Mouse (Mus musculus): ENCODE results near the gene Stx8. TPM values are rescaled to one million over a fixed set of nuclear protein-coding genes. Genes with fewer than 3 reads are reported as not detected.

The Stx8 gene
- polyA plus RNA-seq, 1 experiment from 2014 or later: 60.6 TPM

DNA sequence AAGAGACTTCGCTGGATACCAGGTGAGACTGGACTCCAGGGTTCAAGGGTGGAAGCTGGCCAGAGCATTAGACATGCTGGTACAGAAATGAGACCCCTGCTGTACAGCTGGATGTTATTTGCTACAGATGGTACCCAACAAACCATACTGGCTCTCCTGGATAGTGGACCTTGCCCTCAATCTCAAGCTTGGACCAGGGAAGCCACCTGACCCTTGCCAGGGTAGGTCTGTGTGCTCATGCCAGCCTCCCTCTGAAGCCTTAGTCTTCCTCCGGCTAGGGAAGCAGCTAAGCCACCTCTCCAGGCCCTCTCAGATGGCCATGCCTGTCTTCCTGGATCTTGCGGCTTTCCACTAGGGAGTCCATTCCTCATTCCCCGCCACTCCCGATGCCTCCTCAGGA, 244.7 kb downstream of the Stx8 start:
- 89% methylated on average over 5 of the region's 5 CpGs for WGBS
- Histone ChIP-seq H3K36me3 (no peaks in the 10 kb centered on the region), H3K4me3 (replicated peaks) (no peak overlapping the region), H3K4me1 (peaks cover 29% of the 10 kb centered on the region), H3K9me3 (replicated peaks) (no peaks in the 10 kb centered on the region), H3K27ac (replicated peaks) (no peak overlapping the region), H3K9ac (no peak overlapping the region), H3K4me2 (replicated peaks) (no peak overlapping the region), H3K27me3 (no peaks in the 10 kb centered on the region)
- ATAC-seq (ENCODE audit: insufficient number of reproducible peaks, low FRiP score, low TSS enrichment, low read depth): no peak

DNA sequence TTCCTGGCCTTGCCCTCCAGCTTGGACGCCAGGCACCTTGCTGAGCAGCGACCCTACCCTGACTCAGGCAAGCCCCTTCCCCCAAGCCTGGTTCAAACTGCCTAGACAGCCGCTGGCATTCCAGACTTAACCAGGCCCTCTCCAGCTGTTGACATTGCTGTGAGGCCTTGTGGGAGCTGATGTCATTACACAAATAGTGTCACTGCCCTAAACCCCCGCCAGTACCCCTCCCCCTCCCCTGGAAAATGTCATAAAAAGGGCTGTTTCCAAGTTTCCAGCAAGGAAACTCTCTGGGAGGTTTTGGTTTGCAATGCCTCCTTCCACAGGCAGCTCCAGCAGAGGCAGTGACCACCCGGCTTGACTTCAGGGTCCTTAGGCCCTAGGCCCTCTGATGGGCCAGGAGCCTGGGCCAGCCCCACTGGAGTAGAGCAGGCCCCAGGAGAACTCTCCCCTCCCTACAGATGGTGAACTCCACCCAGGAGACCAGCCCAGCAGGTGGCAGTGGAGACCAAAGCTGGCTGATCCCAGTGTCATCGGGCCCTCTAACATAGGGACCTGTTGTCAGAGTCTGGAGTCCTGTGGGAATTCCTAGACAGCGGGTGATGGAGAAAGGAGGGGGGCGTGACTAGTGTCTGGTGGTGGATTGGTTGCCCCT, 246.1 kb downstream of the Stx8 start:
- Histone ChIP-seq H3K4me1 (peaks cover 39% of the 10 kb centered on the region), H3K4me2 (replicated peaks) (no peak overlapping the region), H3K27ac (replicated peaks) (no peak overlapping the region), H3K9me3 (replicated peaks) (no peaks in the 10 kb centered on the region), H3K4me3 (replicated peaks) (no peak overlapping the region), H3K36me3 (no peaks in the 10 kb centered on the region), H3K27me3 (no peaks in the 10 kb centered on the region), H3K9ac (no peak overlapping the region)
- peak; percentile 22; the same call in 1 of the 2 replicates for ATAC-seq (ENCODE audit: insufficient number of reproducible peaks, low FRiP score, low TSS enrichment, low read depth)
- 44% methylated on average over 8 of the region's 8 CpGs for WGBS

DNA sequence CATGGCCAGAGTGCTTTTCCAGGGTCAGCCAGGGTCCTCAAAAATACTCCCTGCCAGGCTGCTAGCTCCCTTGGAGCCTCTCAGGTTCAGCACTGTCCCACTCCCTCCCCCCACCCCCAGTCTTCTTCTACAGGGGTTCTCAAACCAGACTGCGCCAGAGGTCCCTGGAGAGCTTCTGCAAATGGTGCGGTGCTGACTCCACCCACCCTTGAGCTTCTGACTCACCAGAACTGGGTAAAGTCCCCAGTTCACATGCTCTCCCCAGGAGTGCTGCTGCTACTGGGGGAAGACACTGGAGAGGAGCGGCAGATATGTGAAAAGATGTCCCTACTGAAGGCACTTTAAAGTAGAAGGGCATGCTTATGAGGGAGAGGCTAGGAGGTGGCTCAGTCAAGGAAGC, 247.9 kb downstream of the Stx8 start:
- no peak overlapping the region for H3K4me3 ChIP-seq (replicated peaks)
- no peaks in the 10 kb centered on the region for H3K9me3 ChIP-seq (replicated peaks)
- H3K27me3 ChIP-seq: no peaks in the 10 kb centered on the region
- 69% methylated on average over 3 of the region's 3 CpGs for WGBS
- H3K27ac ChIP-seq (replicated peaks): no peak overlapping the region
- no peaks in the 10 kb centered on the region for H3K36me3 ChIP-seq
- H3K9ac ChIP-seq: no peak overlapping the region
- H3K4me1 ChIP-seq: peaks cover 33% of the 10 kb centered on the region
- ATAC-seq (ENCODE audit: insufficient number of reproducible peaks, low FRiP score, low TSS enrichment, low read depth): no peak
- H3K4me2 ChIP-seq (replicated peaks): no peak overlapping the region

DNA sequence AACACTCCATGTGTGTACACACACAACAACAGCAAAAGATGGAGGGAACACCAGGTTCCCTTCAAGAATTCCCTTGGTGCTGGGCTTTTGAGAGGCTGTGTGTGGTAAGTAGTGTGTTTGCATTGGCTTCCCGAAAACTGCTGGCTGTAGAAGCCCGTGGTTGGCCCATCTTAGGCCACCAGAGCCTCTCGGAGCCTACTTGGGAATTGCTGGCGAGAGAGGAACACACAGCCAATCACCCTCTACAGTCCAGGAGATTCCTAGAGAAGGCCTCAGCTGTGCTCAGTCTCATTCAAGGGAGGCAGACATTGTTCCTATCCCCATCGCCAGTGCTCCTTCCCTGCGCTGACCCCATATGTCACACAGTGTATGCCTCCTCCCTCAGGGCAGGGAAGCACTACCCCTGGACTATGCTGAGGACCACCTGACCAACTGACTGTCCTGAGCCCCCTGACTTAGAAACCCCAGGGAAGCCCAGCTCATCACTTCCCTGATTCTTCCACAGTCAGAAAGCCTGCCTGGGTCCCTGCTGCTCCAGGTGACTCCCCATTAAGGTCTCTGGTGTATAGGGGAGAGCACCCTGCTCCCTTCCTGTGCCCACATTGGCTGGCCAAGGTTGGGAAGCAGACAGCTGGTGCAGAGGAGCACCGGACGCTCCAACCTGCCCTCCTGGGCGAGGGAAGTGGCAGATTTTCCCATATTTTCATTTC, 248.7 kb downstream of the Stx8 start:
- Histone ChIP-seq H3K27me3 (no peaks in the 10 kb centered on the region), H3K4me3 (replicated peaks) (no peak overlapping the region), H3K9ac (no peak overlapping the region), H3K4me1 (peaks cover 30% of the 10 kb centered on the region), H3K27ac (replicated peaks) (no peak overlapping the region), H3K36me3 (no peaks in the 10 kb centered on the region), H3K4me2 (replicated peaks) (no peak overlapping the region), H3K9me3 (replicated peaks) (no peaks in the 10 kb centered on the region)
- no peak for ATAC-seq (ENCODE audit: insufficient number of reproducible peaks, low FRiP score, low TSS enrichment, low read depth)
- 78% methylated on average over 9 of the region's 9 CpGs for WGBS

DNA sequence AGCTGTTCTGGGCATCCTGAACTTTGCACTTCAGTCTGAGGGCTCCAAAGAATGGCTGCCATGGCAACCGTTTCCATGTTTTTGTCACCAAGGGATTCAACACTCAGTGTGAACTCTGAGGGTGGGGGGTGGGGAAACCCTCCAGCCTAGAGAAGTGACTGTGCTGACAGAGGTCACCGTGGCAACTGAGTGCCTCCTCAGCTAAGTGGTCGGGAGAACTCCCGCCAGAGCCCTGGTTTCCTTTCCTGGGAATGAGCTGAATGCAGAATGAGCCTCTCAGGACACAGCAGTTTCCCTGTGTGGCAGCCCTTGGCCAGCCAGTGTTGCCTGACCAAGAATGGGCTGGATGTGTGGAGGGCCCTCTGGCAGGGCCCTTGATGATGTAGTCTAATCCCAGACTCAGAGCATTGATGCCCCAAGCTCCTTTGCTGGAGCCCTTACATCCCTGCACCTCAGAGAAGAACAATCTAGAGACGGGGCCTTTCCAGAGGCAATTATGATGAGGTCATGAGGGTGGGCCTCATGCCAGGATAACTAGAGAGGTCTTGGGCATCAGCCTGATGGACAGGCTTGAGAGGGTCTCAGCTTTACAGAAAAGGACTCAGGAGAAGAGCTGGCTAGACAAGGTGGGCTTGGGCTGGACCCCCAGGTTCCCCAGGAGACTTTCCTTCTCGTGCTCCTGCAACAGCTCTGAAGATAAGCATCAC, 249.4 kb downstream of the Stx8 start:
- Histone ChIP-seq H3K9me3 (replicated peaks) (no peaks in the 10 kb centered on the region), H3K36me3 (no peaks in the 10 kb centered on the region), H3K9ac (no peak overlapping the region), H3K4me1 (peaks cover 30% of the 10 kb centered on the region), H3K27ac (replicated peaks) (no peak overlapping the region), H3K4me3 (replicated peaks) (no peak overlapping the region), H3K4me2 (replicated peaks) (no peak overlapping the region), H3K27me3 (no peaks in the 10 kb centered on the region)
- WGBS: 37% methylated on average over 6 of the region's 6 CpGs
- ATAC-seq (ENCODE audit: insufficient number of reproducible peaks, low FRiP score, low TSS enrichment, low read depth): no peak

DNA sequence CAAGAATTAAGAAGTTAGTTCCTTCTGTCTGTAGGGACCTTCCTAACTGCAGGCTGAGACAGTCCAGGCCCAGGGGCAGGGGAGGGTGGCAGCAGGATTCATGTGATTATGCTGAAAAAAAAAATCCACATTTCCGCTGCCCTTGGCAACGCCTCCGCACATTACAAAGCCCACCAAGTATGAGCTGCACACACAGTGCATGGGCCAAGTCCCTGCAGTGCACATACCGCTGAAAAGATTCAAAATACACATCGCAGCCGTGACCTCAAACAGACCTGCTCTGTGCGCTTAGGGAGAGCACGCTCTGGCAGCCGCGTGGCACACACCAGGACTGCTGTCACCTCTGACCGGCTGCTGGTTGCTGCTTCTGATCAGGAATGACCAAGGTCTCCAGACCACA, 250.0 kb downstream of the Stx8 start:
- Histone ChIP-seq H3K9ac (no peak overlapping the region), H3K4me3 (replicated peaks) (no peak overlapping the region), H3K27me3 (no peaks in the 10 kb centered on the region), H3K27ac (replicated peaks) (no peak overlapping the region), H3K36me3 (no peaks in the 10 kb centered on the region), H3K4me1 (peaks cover 36% of the 10 kb centered on the region), H3K9me3 (replicated peaks) (no peaks in the 10 kb centered on the region), H3K4me2 (replicated peaks) (no peak overlapping the region)
- WGBS: 69% methylated on average over 11 of the region's 11 CpGs
- 0 out of 2 replicates have a peak, but pooled peaks have one; percentile 35 for ATAC-seq (ENCODE audit: insufficient number of reproducible peaks, low FRiP score, low TSS enrichment, low read depth)

DNA sequence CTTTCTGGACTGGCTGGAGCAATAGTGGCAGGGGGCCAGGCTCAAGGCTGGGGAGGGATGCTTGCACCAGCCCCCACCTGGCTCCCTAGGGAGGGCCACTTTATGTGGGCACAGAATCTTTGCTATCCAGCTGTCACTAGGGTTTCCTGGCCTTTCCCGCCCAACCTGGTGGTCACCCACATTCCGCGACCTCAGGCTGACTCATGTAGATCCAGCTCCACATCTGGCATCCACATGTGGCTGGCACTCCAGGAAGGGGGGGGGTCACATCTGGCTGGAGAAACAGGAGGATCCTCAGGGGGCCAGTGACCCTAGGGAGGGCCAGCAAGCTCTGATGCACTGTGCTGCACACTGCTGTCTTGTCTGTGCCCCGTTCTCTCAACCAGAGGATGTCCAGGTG, 254.7 kb downstream of the Stx8 start:
- Histone ChIP-seq H3K27me3 (no peaks in the 10 kb centered on the region), H3K4me3 (replicated peaks) (no peak overlapping the region), H3K4me1 (peaks cover 18% of the 10 kb centered on the region), H3K4me2 (replicated peaks) (no peak overlapping the region), H3K36me3 (no peaks in the 10 kb centered on the region), H3K9ac (no peak overlapping the region), H3K9me3 (replicated peaks) (no peaks in the 10 kb centered on the region), H3K27ac (replicated peaks) (no peak overlapping the region)
- ATAC-seq (ENCODE audit: insufficient number of reproducible peaks, low FRiP score, low TSS enrichment, low read depth): no peak
- 46% methylated on average over 4 of the region's 4 CpGs for WGBS

DNA sequence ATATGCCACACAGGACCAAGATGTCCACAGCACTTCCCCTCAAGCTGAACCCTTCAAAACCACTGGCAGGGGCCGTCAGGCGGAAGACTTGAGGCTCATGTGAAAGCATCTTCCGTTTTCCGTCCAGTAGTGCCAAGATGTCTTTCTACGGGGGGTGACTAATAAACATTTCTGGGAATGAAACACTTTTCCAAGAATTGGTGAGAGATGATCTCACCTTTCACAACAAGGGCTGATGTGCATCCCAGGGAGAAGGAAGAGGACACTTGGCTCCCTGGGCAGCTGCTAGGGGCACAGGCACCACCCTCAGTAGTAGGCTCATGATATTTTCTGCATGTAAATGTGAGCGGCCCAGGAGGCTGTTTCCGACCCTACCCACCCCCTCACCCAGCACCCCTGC, 256.2 kb downstream of the Stx8 start:
- WGBS: 83% methylated on average over 7 of the region's 7 CpGs
- H3K4me2 ChIP-seq (replicated peaks): no peak overlapping the region
- ATAC-seq (ENCODE audit: insufficient number of reproducible peaks, low FRiP score, low TSS enrichment, low read depth): no peak
- no peak overlapping the region for H3K4me3 ChIP-seq (replicated peaks)
- no peaks in the 10 kb centered on the region for H3K9me3 ChIP-seq (replicated peaks)
- no peaks in the 10 kb centered on the region for H3K27me3 ChIP-seq
- no peak overlapping the region for H3K9ac ChIP-seq
- H3K36me3 ChIP-seq: no peaks in the 10 kb centered on the region
- peaks cover 9% of the 10 kb centered on the region; the same call in 1 of the 2 replicates for H3K4me1 ChIP-seq
- H3K27ac ChIP-seq (replicated peaks): no peak overlapping the region

DNA sequence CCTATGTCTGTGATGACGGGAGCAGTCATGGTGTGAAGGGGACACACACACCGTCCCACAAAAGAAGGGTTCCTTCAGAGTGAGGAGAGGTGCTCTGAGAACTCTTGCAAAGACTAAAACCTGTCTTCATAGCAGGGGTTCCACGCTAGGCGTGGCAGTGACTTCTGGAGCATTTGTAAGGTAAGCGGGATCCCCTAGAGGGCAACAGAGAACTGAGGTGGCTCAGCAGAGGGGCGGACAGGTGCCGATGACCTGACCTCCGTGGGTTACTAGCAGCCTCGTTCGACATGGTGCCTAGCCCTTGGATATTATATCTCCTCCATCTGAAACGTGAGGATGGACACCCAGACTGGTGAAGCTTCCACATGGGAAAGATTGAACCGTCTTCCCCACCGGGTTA, 257.1 kb downstream of the Stx8 start:
- no peak overlapping the region for H3K27ac ChIP-seq (replicated peaks)
- H3K27me3 ChIP-seq: no peaks in the 10 kb centered on the region
- H3K9me3 ChIP-seq (replicated peaks): no peaks in the 10 kb centered on the region
- 63% methylated on average over 13 of the region's 13 CpGs for WGBS
- H3K4me3 ChIP-seq (replicated peaks): no peak overlapping the region
- no peak for ATAC-seq (ENCODE audit: insufficient number of reproducible peaks, low FRiP score, low TSS enrichment, low read depth)
- no peak overlapping the region for H3K9ac ChIP-seq
- H3K36me3 ChIP-seq: no peaks in the 10 kb centered on the region
- no peak overlapping the region for H3K4me2 ChIP-seq (replicated peaks)
- H3K4me1 ChIP-seq: peaks cover 9% of the 10 kb centered on the region; the same call in 1 of the 2 replicates

DNA sequence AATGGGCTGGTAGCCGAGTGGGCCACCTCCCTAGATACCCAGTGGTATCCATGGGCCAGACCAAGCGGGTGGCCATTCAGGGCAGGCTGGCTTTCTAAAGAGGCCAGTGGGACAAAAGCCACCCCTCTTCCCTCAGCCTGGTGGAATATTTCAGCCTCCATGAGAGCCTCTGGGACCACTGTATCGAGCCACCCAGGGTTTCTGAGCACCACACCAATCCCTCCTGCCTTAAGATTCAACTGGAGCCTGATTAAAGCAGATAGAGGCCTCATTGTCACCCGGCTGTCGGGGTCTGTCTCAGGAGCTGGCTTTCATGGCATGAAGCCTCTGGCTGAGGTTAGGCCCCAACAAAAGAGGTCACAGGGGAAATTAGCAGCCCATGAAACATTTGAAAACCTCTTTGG, 260.7 kb downstream of the Stx8 start:
- Histone ChIP-seq H3K36me3 (no peaks in the 10 kb centered on the region), H3K27me3 (no peaks in the 10 kb centered on the region), H3K4me3 (replicated peaks) (no peak overlapping the region), H3K4me2 (replicated peaks) (no peak overlapping the region), H3K9ac (no peak overlapping the region), H3K27ac (replicated peaks) (no peak overlapping the region), H3K4me1 (peaks cover 16% of the 10 kb centered on the region), H3K9me3 (replicated peaks) (no peaks in the 10 kb centered on the region)
- ATAC-seq (ENCODE audit: insufficient number of reproducible peaks, low FRiP score, low TSS enrichment, low read depth): no peak
- 76% methylated on average over 5 of the region's 5 CpGs for WGBS

DNA sequence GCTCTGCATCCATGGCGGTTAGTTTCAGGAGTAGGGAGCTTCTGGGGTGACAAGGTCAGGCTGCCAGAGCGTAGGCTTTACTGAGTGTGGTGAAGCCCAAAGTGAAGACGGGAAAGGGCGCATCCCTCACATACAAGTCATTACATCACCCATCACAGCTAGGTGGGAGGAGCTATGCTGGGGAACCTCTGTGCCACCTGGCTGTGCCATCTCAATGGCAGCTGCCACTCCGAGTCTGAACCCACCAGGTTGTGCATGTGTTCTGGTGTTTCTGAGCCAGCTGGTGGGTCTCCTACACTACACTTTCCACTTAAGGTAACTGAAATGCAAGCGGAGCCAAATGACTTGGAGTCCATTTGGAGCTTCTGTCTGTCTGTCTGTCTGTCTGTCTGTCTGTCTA, 261.8 kb downstream of the Stx8 start:
- Histone ChIP-seq H3K4me2 (replicated peaks) (no peak overlapping the region), H3K27ac (replicated peaks) (no peak overlapping the region), H3K27me3 (no peaks in the 10 kb centered on the region), H3K9me3 (replicated peaks) (no peaks in the 10 kb centered on the region), H3K36me3 (no peaks in the 10 kb centered on the region), H3K4me1 (peaks cover 16% of the 10 kb centered on the region), H3K9ac (no peak overlapping the region), H3K4me3 (replicated peaks) (no peak overlapping the region)
- ATAC-seq (ENCODE audit: insufficient number of reproducible peaks, low FRiP score, low TSS enrichment, low read depth): no peak
- 89% methylated on average over 6 of the region's 6 CpGs for WGBS

Data from embryonic facial prominence, embryonic 15.5 days (tissue).